Mouse (Mus musculus): Measurements from ENCODE around the gene Atp6v1g2.

DNA sequence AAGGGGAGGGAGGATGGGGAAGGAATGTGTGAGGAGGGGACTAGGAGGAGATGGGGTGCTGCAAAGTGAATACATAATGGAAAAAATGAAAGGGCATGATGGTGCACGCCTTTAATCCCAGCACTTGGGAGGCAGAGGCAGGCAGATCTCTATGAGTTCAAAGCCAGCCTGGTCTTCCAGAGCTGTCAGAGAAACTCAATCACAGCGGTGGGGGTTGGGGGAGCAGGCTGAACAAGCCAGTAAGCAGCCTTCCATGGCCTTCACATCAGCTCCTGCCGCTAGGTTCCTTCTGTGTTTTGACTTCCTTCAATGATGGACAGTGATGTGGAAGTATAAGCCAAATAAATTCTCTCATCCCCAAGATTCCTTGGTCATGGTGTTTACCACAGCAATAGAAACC is 21.8 kb downstream of the Atp6v1g2 start:
- TF ChIP-seq POLR2A (IDR thresholded peaks at IDR 0.05; ENCODE audit: borderline replicate concordance, insufficient read depth, low read length), result no peak
- TF ChIP-seq CTCF (IDR thresholded peaks at IDR 0.05; ENCODE audit: borderline replicate concordance, insufficient read depth, low read depth, low read length), result no peak

Data from cerebellum, adult 2 months (tissue).